Mouse (Mus musculus) lung, embryonic 14.5 days (tissue): ENCODE results near the gene Cdh13. TPM values are rescaled to one million over a fixed set of nuclear protein-coding genes. Genes with fewer than 3 reads are reported as not detected.

Source experiments
- ATAC-seq: fragments of 200-750 bp; cut with Nextera tagmentation; 2 replicates; pipeline ENCODE4 v1.8.0; 2017; ENCODE audit warnings: mild to moderate bottlenecking, moderate TSS enrichment, moderate library complexity; ENCODE audit not compliant: insufficient read depth
- DNase-seq: peaks from one replicate; pipeline ENCODE4 v3.0.0-alpha.2; 2015
- H3K27ac ChIP-seq: fragments of 300-500 bp; sonication (generic); 2 replicates; pipeline ENCODE4 v1.5.1; 2014; ENCODE audit warnings: low read depth, mild to moderate bottlenecking, moderate library complexity
- H3K27me3 ChIP-seq: fragments of 300-500 bp; sonication (generic); 2 replicates; pipeline ENCODE4 v1.6.1; 2014; ENCODE audit warnings: low read length, control low read depth; ENCODE audit not compliant: insufficient read depth
- H3K36me3 ChIP-seq: fragments of 300-500 bp; sonication (generic); 2 replicates; pipeline ENCODE4 v1.6.1; 2014; ENCODE audit warnings: control low read depth; ENCODE audit not compliant: insufficient read depth
- H3K4me1 ChIP-seq: fragments of 300-500 bp; sonication (generic); 2 replicates; pipeline ENCODE4 v1.6.1; 2014; ENCODE audit warnings: antibody characterized with exemption, control low read depth; ENCODE audit not compliant: insufficient read depth
- H3K4me2 ChIP-seq: fragments of 300-500 bp; sonication (generic); 2 replicates; pipeline ENCODE4 v1.6.1; 2014; ENCODE audit warnings: mild to moderate bottlenecking
- H3K4me3 ChIP-seq: fragments of 300-500 bp; sonication (generic); 2 replicates; pipeline ENCODE4 v1.5.1; 2014; ENCODE audit warnings: low read depth, low read length
- H3K9ac ChIP-seq: fragments of 300-500 bp; sonication (generic); 2 replicates; pipeline ENCODE4 v1.6.1; 2014
- H3K9me3 ChIP-seq: fragments of 300-500 bp; sonication (generic); 2 replicates; pipeline ENCODE4 v1.6.1; 2016; ENCODE audit warnings: low read depth, low read length, control low read depth
- CTCF ChIP-seq: IDR thresholded peaks from 2 replicates; pipeline ENCODE4 v1.5.1; 2016; ENCODE audit warnings: antibody characterized with exemption, low read depth
- WGBS: fragments of 180-500 bp; shearing (Covaris S2); extraction: QIAGEN DNeasy Blood & Tissue Kit; methylation state at CpG from one replicate; pipeline ENCODE4 v1.1.7; 2014; 5-methylcytosine and 5-hydroxymethylcytosine counted together
- polyA plus RNA-seq: library from polyadenylated mRNA; unstranded; fragments of >200 nt; fragmentation: Nextera tagmentation; extraction: Ambion mirVana; gene quantifications from 2 replicates; pipeline ENCODE4 v1.2.1, GENCODE M21; 2014

Cdh13 gene
- polyA plus RNA-seq, 1 experiment from 2014 or later = 1.2 TPM

DNA sequence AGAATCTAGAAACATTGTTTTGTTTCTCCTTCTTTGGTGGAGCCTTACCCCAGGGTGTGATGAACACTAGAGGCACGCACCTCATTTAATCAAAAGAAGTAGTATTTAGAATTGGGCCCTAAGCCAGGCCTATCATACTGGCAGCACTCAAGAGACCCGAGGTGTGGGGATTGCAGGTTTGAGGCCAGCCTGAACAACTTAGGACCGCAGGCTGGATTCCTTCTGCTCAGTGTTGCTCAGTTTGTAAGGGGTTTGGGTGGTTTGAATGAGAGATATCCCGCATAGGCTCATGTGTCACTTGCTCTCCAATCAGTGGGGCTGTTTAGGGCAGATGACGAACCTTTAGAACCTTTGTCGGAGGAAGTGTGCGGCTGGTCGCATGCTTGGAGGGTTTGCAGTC, 96.5 kb downstream of the Cdh13 start:
- Histone ChIP-seq H3K4me3 (no peak overlapping the region), H3K9ac (no peak overlapping the region), H3K27ac (no peak overlapping the region), H3K4me1 (no peaks in the 10 kb centered on the region), H3K9me3 (no peaks in the 10 kb centered on the region), H3K27me3 (no peaks in the 10 kb centered on the region), H3K4me2 (no peak overlapping the region), H3K36me3 (no peaks in the 10 kb centered on the region)
- DNase-seq (no peak), ATAC-seq (no peak)
- 64% methylated on average over 8 of the region's 8 CpGs for WGBS
- no peak for TF ChIP-seq CTCF

DNA sequence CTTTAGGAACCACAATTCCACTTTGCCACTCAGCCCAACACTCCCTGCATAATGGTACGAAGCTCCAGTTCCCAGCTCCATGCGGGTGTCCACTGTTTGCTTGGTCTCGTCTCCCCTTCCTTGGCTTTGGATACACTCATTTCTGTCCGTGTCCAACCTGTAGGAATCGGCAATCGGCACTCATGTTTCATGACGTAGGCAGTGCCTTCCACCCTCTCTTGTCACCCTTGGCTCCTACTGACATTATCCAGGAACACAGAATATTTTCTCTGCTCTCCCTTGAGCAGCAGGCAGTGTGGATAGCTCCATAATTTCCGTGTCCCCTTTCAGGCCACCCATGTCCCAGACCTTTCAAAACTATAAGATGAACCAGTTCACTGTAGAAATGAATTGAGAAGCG, 97.2 kb downstream of the Cdh13 start:
- no peak overlapping the region for H3K27ac ChIP-seq

GRCm38 (mm10) chr8:118381641-118382040, 98.1 kb downstream of the Cdh13 start:
- no peaks in the 10 kb centered on the region for H3K9me3 ChIP-seq
- DNase-seq (no peak), ATAC-seq (no peak)
- no peaks in the 10 kb centered on the region for H3K4me1 ChIP-seq
- no peak for TF ChIP-seq CTCF
- no peak overlapping the region for H3K27ac ChIP-seq
- no peak overlapping the region for H3K4me3 ChIP-seq
- no peak overlapping the region for H3K4me2 ChIP-seq
- no peak overlapping the region for H3K9ac ChIP-seq
- H3K36me3 ChIP-seq = no peaks in the 10 kb centered on the region
- H3K27me3 ChIP-seq = no peaks in the 10 kb centered on the region
- 87% methylated on average over 7 of the region's 7 CpGs for WGBS

More for the DNA sequence above, 97.2 kb downstream of the Cdh13 start:
- no peak for DNase-seq
- H3K4me1 ChIP-seq = no peaks in the 10 kb centered on the region
- 84% methylated on average over 9 of the region's 9 CpGs for WGBS
- no peak overlapping the region for H3K9ac ChIP-seq
- no peaks in the 10 kb centered on the region for H3K27me3 ChIP-seq
- H3K4me2 ChIP-seq = no peak overlapping the region
- no peaks in the 10 kb centered on the region for H3K36me3 ChIP-seq
- no peak overlapping the region for H3K4me3 ChIP-seq
- TF ChIP-seq CTCF = no peak
- H3K9me3 ChIP-seq = no peaks in the 10 kb centered on the region
- no peak for ATAC-seq

GRCm38 (mm10) chr8:118384314-118384713, 100.8 kb downstream of the Cdh13 start:
- no peak overlapping the region for H3K4me3 ChIP-seq
- no peaks in the 10 kb centered on the region for H3K4me1 ChIP-seq
- WGBS = 77% methylated on average over 5 of the region's 5 CpGs
- no peaks in the 10 kb centered on the region for H3K27me3 ChIP-seq
- H3K9ac ChIP-seq = no peak overlapping the region
- no peak for DNase-seq
- no peak for TF ChIP-seq CTCF
- H3K9me3 ChIP-seq = no peaks in the 10 kb centered on the region
- no peak overlapping the region for H3K27ac ChIP-seq
- H3K4me2 ChIP-seq = no peak overlapping the region
- no peak for ATAC-seq
- no peaks in the 10 kb centered on the region for H3K36me3 ChIP-seq

DNA sequence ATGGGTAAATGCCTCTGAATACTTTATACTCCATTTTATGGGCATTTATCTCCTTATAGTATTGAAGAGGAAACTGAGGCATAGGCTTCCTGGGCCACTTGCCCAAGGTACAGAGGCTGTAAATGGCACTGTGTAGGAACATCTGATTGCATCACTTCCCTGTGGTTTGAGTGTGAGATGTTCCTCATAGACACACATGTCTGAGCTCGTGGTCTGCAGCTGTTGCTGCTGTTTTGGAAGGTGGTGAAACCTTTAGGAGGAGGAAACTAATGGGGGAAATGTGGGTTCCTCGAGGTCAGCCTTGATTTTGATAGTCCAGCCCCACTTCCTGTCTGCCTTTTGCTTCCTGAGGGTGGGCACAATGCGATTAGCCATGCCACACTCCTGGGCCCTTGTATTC, 105.9 kb downstream of the Cdh13 start:
- no peak for TF ChIP-seq CTCF
- H3K9ac ChIP-seq = no peak overlapping the region
- no peak for ATAC-seq
- H3K27ac ChIP-seq = no peak overlapping the region
- no peaks in the 10 kb centered on the region for H3K27me3 ChIP-seq
- 57% methylated on average over 3 of the region's 3 CpGs for WGBS
- H3K4me1 ChIP-seq = no peaks in the 10 kb centered on the region
- H3K4me2 ChIP-seq = no peak overlapping the region
- H3K9me3 ChIP-seq = no peaks in the 10 kb centered on the region
- no peak for DNase-seq
- no peak overlapping the region for H3K4me3 ChIP-seq
- H3K36me3 ChIP-seq = no peaks in the 10 kb centered on the region

DNA sequence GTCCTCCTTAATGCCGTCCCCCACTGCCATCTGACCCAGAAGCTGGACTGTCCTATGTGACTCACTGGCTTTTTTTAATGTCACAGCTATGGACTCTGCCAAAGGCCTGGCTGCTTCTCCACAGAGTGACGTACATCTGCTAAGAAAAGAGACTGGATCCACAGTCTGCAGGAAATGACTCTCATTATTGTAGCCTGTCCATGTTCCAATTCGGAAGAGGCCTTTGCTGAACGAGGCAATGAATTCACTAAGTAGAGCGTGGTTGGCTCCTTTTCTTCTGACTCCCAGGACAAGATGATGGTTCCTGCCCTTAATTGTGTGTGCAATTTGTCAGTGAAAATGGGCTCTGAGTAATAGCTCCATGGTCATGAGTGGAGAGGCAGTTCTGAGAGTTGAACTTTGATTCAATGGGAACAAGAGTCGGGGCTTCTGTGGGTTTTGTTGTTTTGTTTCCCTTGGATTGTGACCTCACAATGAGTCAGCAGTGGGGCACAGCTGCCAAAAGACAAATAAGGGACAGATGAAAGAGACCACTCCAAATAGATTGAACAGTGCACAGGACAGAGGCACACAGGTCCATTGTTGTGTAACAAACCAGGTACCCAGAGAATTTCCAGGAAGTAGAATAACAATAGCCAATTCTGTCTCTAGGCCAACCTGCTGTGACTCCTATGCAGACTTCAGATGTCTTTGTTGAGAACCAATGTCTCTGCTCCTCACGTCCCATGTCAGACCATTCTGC, 110.5 kb downstream of the Cdh13 start:
- DNase-seq (peak; percentile 51), ATAC-seq (peak; percentile 71)
- H3K9me3 ChIP-seq = no peaks in the 10 kb centered on the region
- H3K4me1 ChIP-seq = no peaks in the 10 kb centered on the region
- H3K36me3 ChIP-seq = no peaks in the 10 kb centered on the region
- no peak overlapping the region for H3K4me3 ChIP-seq
- H3K4me2 ChIP-seq = no peak overlapping the region
- 79% methylated on average over 7 of the region's 7 CpGs for WGBS
- no peaks in the 10 kb centered on the region for H3K27me3 ChIP-seq
- no peak for TF ChIP-seq CTCF
- H3K27ac ChIP-seq = 0 out of 2 replicates have a peak overlapping the region, but pooled peaks have one; percentile 7
- H3K9ac ChIP-seq = no peak overlapping the region

- DNase-seq = peak; percentile 16
- no peaks in the 10 kb centered on the region for H3K36me3 ChIP-seq
- H3K27ac ChIP-seq = no peak overlapping the region
- no peak for ATAC-seq
- TF ChIP-seq CTCF = no peak
- 61% methylated on average over 4 of the region's 4 CpGs for WGBS
- no peaks in the 10 kb centered on the region for H3K9me3 ChIP-seq
- no peaks in the 10 kb centered on the region for H3K27me3 ChIP-seq
- H3K4me2 ChIP-seq = no peak overlapping the region
- H3K4me1 ChIP-seq = no peaks in the 10 kb centered on the region
- no peak overlapping the region for H3K4me3 ChIP-seq
- no peak overlapping the region for H3K9ac ChIP-seq
Measured at GRCm38 (mm10) chr8:118395178-118395577, 111.6 kb downstream of the Cdh13 start.
